Comparison of ENCODE assay signal across 13 mouse cellular contexts in genomic region chr2:33689155-33689879, GRCm38 (mm10). TPM values are rescaled to one million over a fixed set of nuclear protein-coding genes. Genes with fewer than 3 reads are reported as not detected.
A peak's percentile ranks its signal among the peaks of the same experiment; 100 is the strongest.
DNase-seq lines count a peak whose midpoint lies in the region; ATAC-seq lines count a peak whose summit lies in the region.
"Had no signal": no experiment of that assay in that cellular context is flagged by ENCODE, and none has a peak within 500 bp of the region (broad histone marks: within the 10 kb centered on the region; RNA-seq: fewer than 3 reads in every experiment).

No protein-coding gene starts in this region.

- peaks cover 5% of the 10 kb centered on the region for H3K27me3 ChIP-seq in neural tube, embryonic 12.5 days (replicated peaks)
- H3K27me3 ChIP-seq in hindbrain, embryonic 13.5 days = peaks cover 14% of the 10 kb centered on the region; the same call in 1 of the 2 replicates
- no peaks in the 10 kb centered on the region for H3K27me3 ChIP-seq in midbrain, embryonic 15.5 days (replicated peaks)
- peaks cover 25% of the 10 kb centered on the region for H3K27me3 ChIP-seq in heart, embryonic 11.5 days (ENCODE audit: control insufficient read depth, insufficient read depth, low read length)

- no peak overlapping the region for H3K4me2 ChIP-seq in neural tube, embryonic 12.5 days (replicated peaks)
- H3K4me2 ChIP-seq in hindbrain, embryonic 13.5 days = no peak overlapping the region
- 0 out of 2 replicates have a peak overlapping the region, but pooled peaks have one; percentile 11 for H3K4me2 ChIP-seq in midbrain, embryonic 15.5 days
- H3K4me2 ChIP-seq in heart, embryonic 11.5 days = no peak overlapping the region
- H3K4me2 ChIP-seq: liver, embryonic 12.5 days had no signal

- H3K4me1 ChIP-seq in neural tube, embryonic 12.5 days = peaks cover 7% of the 10 kb centered on the region; the same call in 1 of the 2 replicates
- H3K4me1 ChIP-seq in hindbrain, embryonic 13.5 days (replicated peaks) = peaks cover 21% of the 10 kb centered on the region
- H3K4me1 ChIP-seq in midbrain, embryonic 15.5 days = peaks cover 9% of the 10 kb centered on the region
- H3K4me1 ChIP-seq in heart, embryonic 11.5 days (ENCODE audit: control insufficient read depth, insufficient read depth, low read length) = peaks cover 4% of the 10 kb centered on the region; the same call in 1 of the 2 replicates
- H3K4me1 ChIP-seq: liver, embryonic 12.5 days had no signal

- no peak overlapping the region for H3K27ac ChIP-seq in neural tube, embryonic 12.5 days
- H3K27ac ChIP-seq in hindbrain, embryonic 13.5 days = peak overlapping the region; percentile 30
- peak overlapping the region; percentile 60 for H3K27ac ChIP-seq in midbrain, embryonic 15.5 days
- H3K27ac ChIP-seq in heart, embryonic 11.5 days (ENCODE audit: low read depth, low read length) = no peak overlapping the region
- H3K27ac ChIP-seq: liver, embryonic 12.5 days had no signal

- no peak overlapping the region for H3K4me3 ChIP-seq in neural tube, embryonic 12.5 days
- no peak overlapping the region for H3K4me3 ChIP-seq in hindbrain, embryonic 13.5 days
- no peak overlapping the region for H3K4me3 ChIP-seq in midbrain, embryonic 15.5 days
- no peak overlapping the region for H3K4me3 ChIP-seq in heart, embryonic 11.5 days (ENCODE audit: low read depth, low read length)
- H3K4me3 ChIP-seq: liver, embryonic 12.5 days had no signal

- H3K9me3 ChIP-seq in neural tube, embryonic 12.5 days = no peaks in the 10 kb centered on the region
- H3K9me3 ChIP-seq in hindbrain, embryonic 13.5 days = 0 out of 2 replicates have a peak, but pooled peaks cover 3% of the 10 kb centered on the region
- no peaks in the 10 kb centered on the region for H3K9me3 ChIP-seq in midbrain, embryonic 15.5 days
- no peaks in the 10 kb centered on the region for H3K9me3 ChIP-seq in heart, embryonic 11.5 days (replicated peaks; ENCODE audit: control insufficient read depth, low read length)
- H3K9me3 ChIP-seq: liver, embryonic 12.5 days had no signal

- DNase-seq in neural tube, embryonic 10.5 days (ENCODE audit: extremely low spot score, low spot score) = no peak
- DNase-seq in Muller cell, postnatal 12 days (ENCODE audit: inconsistent ontology term) = no peak

- H3K9ac ChIP-seq in neural tube, embryonic 12.5 days = no peak overlapping the region
- H3K9ac ChIP-seq in hindbrain, embryonic 13.5 days = peak overlapping the region; percentile 26
- 0 out of 2 replicates have a peak overlapping the region, but pooled peaks have one; percentile 7 for H3K9ac ChIP-seq in midbrain, embryonic 15.5 days
- no peak overlapping the region for H3K9ac ChIP-seq in heart, embryonic 11.5 days (ENCODE audit: low read depth, low read length)
- H3K9ac ChIP-seq: liver, embryonic 12.5 days had no signal

- ATAC-seq in neural tube, embryonic 12.5 days (ENCODE audit: low FRiP score, low read depth) = 0 out of 2 replicates have a peak, but pooled peaks have one; percentile 37
- peak; percentile 36; the same call in 1 of the 2 replicates for ATAC-seq in hindbrain, embryonic 13.5 days (ENCODE audit: low FRiP score)
- peak; percentile 52 for ATAC-seq in midbrain, embryonic 15.5 days (replicated peaks)
- ATAC-seq in heart, embryonic 11.5 days (replicated peaks; ENCODE audit: insufficient number of reproducible peaks, low FRiP score, low TSS enrichment) = no peak
- no peak for ATAC-seq in CD4-positive, CD25-positive, alpha-beta regulatory T cell, adult 4 months
- ATAC-seq: intestine, postnatal 0 days; liver, embryonic 12.5 days had no signal

- 53% methylated on average over 23 of the region's 23 CpGs for WGBS in neural tube, embryonic 12.5 days
- 34% methylated on average over 23 of the region's 23 CpGs for WGBS in hindbrain, embryonic 13.5 days
- WGBS in midbrain, embryonic 15.5 days = 17% methylated on average over 23 of the region's 23 CpGs
- WGBS in heart, embryonic 11.5 days (ENCODE audit: insufficient replicate concordance) = 30% methylated on average over 23 of the region's 23 CpGs

- H3K36me3 ChIP-seq in neural tube, embryonic 12.5 days = no peaks in the 10 kb centered on the region
- no peaks in the 10 kb centered on the region for H3K36me3 ChIP-seq in hindbrain, embryonic 13.5 days
- H3K36me3 ChIP-seq in midbrain, embryonic 15.5 days (replicated peaks) = no peaks in the 10 kb centered on the region
- no peaks in the 10 kb centered on the region for H3K36me3 ChIP-seq in heart, embryonic 11.5 days (ENCODE audit: control insufficient read depth, insufficient read depth, low read length)
- H3K36me3 ChIP-seq: liver, embryonic 12.5 days had no signal

RNA-seq across cellular contexts. Expression of gene Lmx1b, which starts 49.0 kb away (rescaled TPM):
- polyA plus RNA-seq in neural tube, embryonic 12.5 days (2016; fragmentation: Nextera tagmentation; extraction: Ambion mirVana) = 4.6 and 4.7 TPM in 2 replicates
- polyA plus RNA-seq in hindbrain, embryonic 13.5 days (2015; fragmentation: Nextera tagmentation; extraction: Ambion mirVana) = 6.3 and 6.7 TPM in 2 replicates
- 1.5 and 1.7 TPM in 2 replicates for polyA plus RNA-seq in midbrain, embryonic 15.5 days (2015; fragmentation: Nextera tagmentation; extraction: Ambion mirVana)
- 0.03 TPM in 1 of 2 replicates, not detected in the other for polyA plus RNA-seq in heart, embryonic 11.5 days (2014; fragmentation: Nextera tagmentation; extraction: Ambion mirVana)
- not detected for polyA plus RNA-seq in CD4-positive, CD25-positive, alpha-beta regulatory T cell, adult 4 months (2017; shearing (Covaris generic))
- polyA plus RNA-seq: C2C12; gonadal fat pad, adult 2 months; heart, embryonic 16.5 days; intestine, postnatal 0 days; liver, embryonic 12.5 days; spleen, adult 2 months had no signal

Comparison
In these comparisons a context has a peak if more than half of its experiments do, and no peak if none do; other contexts are left out.
1. ATAC-seq: peak in neural tube, embryonic 12.5 days (single experiment), hindbrain, embryonic 13.5 days (single experiment) and midbrain, embryonic 15.5 days (single experiment); none in heart, embryonic 11.5 days (single experiment) and CD4-positive, CD25-positive, alpha-beta regulatory T cell, adult 4 months (single experiment).
2. H3K27ac ChIP-seq: peak in hindbrain, embryonic 13.5 days (single experiment) and midbrain, embryonic 15.5 days (single experiment); none in neural tube, embryonic 12.5 days (single experiment) and heart, embryonic 11.5 days (single experiment).
3. H3K9ac ChIP-seq: peak in hindbrain, embryonic 13.5 days (single experiment) and midbrain, embryonic 15.5 days (single experiment); none in neural tube, embryonic 12.5 days (single experiment) and heart, embryonic 11.5 days (single experiment).